Comparison of ENCODE assay signal across 13 mouse cellular contexts in genomic region chr5:54159156-54159793, GRCm38 (mm10).
DNase-seq lines count a peak whose midpoint lies in the region; ATAC-seq and TF ChIP-seq lines count a peak whose summit lies in the region.
"Had no signal": no experiment of that assay in that cellular context is flagged by ENCODE, and none has a peak within 500 bp of the region (broad histone marks: within the 10 kb centered on the region; RNA-seq: fewer than 3 reads in every experiment).

No protein-coding gene starts in this region.

- H3K27me3 ChIP-seq in heart, embryonic 16.5 days (ENCODE audit: control insufficient read depth, insufficient read depth, low read length) = no peaks in the 10 kb centered on the region
- H3K27me3 ChIP-seq in midbrain, embryonic 13.5 days = no peaks in the 10 kb centered on the region

- peak overlapping the region; percentile 50 for H3K4me2 ChIP-seq in heart, embryonic 16.5 days (ENCODE audit: low read depth, low read length)
- H3K4me2 ChIP-seq in midbrain, embryonic 13.5 days (replicated peaks) = peak overlapping the region; percentile 7; the same call in 1 of the 2 replicates
- H3K4me2 ChIP-seq: liver, embryonic 11.5 days had no signal

- 10% methylated on average over 6 of the region's 6 CpGs for WGBS in heart, embryonic 16.5 days
- 3% methylated on average over 6 of the region's 6 CpGs for WGBS in midbrain, embryonic 13.5 days

- peak; percentile 29 for DNase-seq in embryo, embryonic 10 days (ENCODE audit: low spot score)
- no peak for DNase-seq in embryo, embryonic 9.5 days (ENCODE audit: extremely low spot score)
- DNase-seq in heart, postnatal 14 days = no peak
- DNase-seq in brain, adult 2 months (ENCODE audit: low read depth, low spot score) = peak; percentile 63
- DNase-seq in adipocyte (ENCODE audit: low spot score) = no peak
- no peak for DNase-seq in layer of hippocampus, adult 2 months (ENCODE audit: low spot score in 2 of 2)
- DNase-seq: adrenal gland, postnatal 14 days; cerebellum, adult 9-10 months had no signal

- H3K4me1 ChIP-seq in heart, embryonic 16.5 days (ENCODE audit: control insufficient read depth, insufficient read depth, low read length) = peaks cover 34% of the 10 kb centered on the region
- H3K4me1 ChIP-seq in midbrain, embryonic 13.5 days (replicated peaks) = peaks cover 35% of the 10 kb centered on the region

- no peak overlapping the region for H3K4me3 ChIP-seq in heart, embryonic 16.5 days (ENCODE audit: low read length)
- no peak overlapping the region for H3K4me3 ChIP-seq in midbrain, embryonic 13.5 days (replicated peaks)
- H3K4me3 ChIP-seq in layer of hippocampus, adult 2 months = no peak overlapping the region
- H3K4me3 ChIP-seq: megakaryocyte, embryonic 14.5 days had no signal

- no peaks in the 10 kb centered on the region for H3K9me3 ChIP-seq in heart, embryonic 16.5 days (replicated peaks; ENCODE audit: control insufficient read depth, low read length)
- no peaks in the 10 kb centered on the region for H3K9me3 ChIP-seq in midbrain, embryonic 13.5 days
- H3K9me3 ChIP-seq: megakaryocyte, embryonic 14.5 days had no signal

- no peak overlapping the region for H3K9ac ChIP-seq in heart, embryonic 16.5 days (ENCODE audit: low read length)
- H3K9ac ChIP-seq in midbrain, embryonic 13.5 days (replicated peaks) = peak overlapping the region; percentile 20; the same call in 1 of the 2 replicates

- no peak for TF ChIP-seq CTCF in layer of hippocampus, adult 2 months (conservative IDR thresholded peaks at IDR 0.05)

- no peaks in the 10 kb centered on the region for H3K36me3 ChIP-seq in heart, embryonic 16.5 days (ENCODE audit: control insufficient read depth, insufficient read depth)
- H3K36me3 ChIP-seq in midbrain, embryonic 13.5 days = no peaks in the 10 kb centered on the region

- intact Hi-C loops in heart, postnatal 14 days (cut with DNase I) = no loop called here

- H3K27ac ChIP-seq in heart, embryonic 16.5 days (ENCODE audit: low read length) = peak overlapping the region; percentile 47; the same call in 1 of the 2 replicates
- peak overlapping the region; percentile 56; the same call in 1 of the 2 replicates for H3K27ac ChIP-seq in midbrain, embryonic 13.5 days
- no peak overlapping the region for H3K27ac ChIP-seq in layer of hippocampus, adult 2 months

- ATAC-seq in heart, embryonic 16.5 days (replicated peaks; ENCODE audit: extremely low read depth, insufficient read depth, low FRiP score) = peak; percentile 52; the same call in 1 of the 2 replicates
- ATAC-seq in midbrain, embryonic 13.5 days = no peak
- ATAC-seq: inflammation-experienced regulatory T-cells, adult 6 months had no signal

Comparison
In these comparisons a context has a peak if more than half of its experiments do, and no peak if none do; other contexts are left out.
1. DNase-seq: peak in embryo, embryonic 10 days (single experiment) and brain, adult 2 months (single experiment); none in embryo, embryonic 9.5 days (single experiment), heart, postnatal 14 days (0 of 2), adipocyte (single experiment) and layer of hippocampus, adult 2 months (0 of 2).